Mouse (Mus musculus) kidney, embryonic 14.5 days (tissue): ENCODE measurements at regions not wholly inside any gene's neighbourhood (a gene's known extent, or its start where the extent isn't known, plus 50 kb on each side); places are given as distances from the start of the nearest gene placed in this dataset.

Source experiments
- ATAC-seq: fragments of 200-750 bp; cut with Nextera tagmentation; 2 replicates; pipeline ENCODE4 v1.8.0; 2017; ENCODE audit warnings: moderate number of reproducible peaks, mild to moderate bottlenecking, moderate TSS enrichment, moderate library complexity; ENCODE audit not compliant: low FRiP score, low TSS enrichment
- H3K27ac ChIP-seq: fragments of 300-500 bp; sonication (generic); 2 replicates; pipeline ENCODE4 v1.5.1; 2014; ENCODE audit warnings: low read depth, mild to moderate bottlenecking, low read length, moderate library complexity, mixed read lengths
- H3K27me3 ChIP-seq: fragments of 300-500 bp; sonication (generic); 2 replicates; pipeline ENCODE4 v1.6.1; 2014; ENCODE audit warnings: mild to moderate bottlenecking, low read length; ENCODE audit not compliant: control insufficient read depth, insufficient read depth
- H3K36me3 ChIP-seq: fragments of 300-500 bp; sonication (generic); 2 replicates; pipeline ENCODE4 v1.6.1; 2014; ENCODE audit warnings: low read length, mixed read lengths; ENCODE audit not compliant: control insufficient read depth, insufficient read depth
- H3K4me1 ChIP-seq: fragments of 300-500 bp; sonication (generic); 2 replicates; pipeline ENCODE4 v1.6.1; 2014; ENCODE audit warnings: low read length, mixed read lengths; ENCODE audit not compliant: control insufficient read depth, insufficient read depth
- H3K4me2 ChIP-seq: fragments of 300-500 bp; sonication (generic); replicated peaks from 2 replicates; pipeline ENCODE4 v1.6.1; 2014; ENCODE audit warnings: low read depth, mild to moderate bottlenecking, low read length
- H3K4me3 ChIP-seq: fragments of 300-500 bp; sonication (generic); 2 replicates; pipeline ENCODE4 v1.5.1; 2014; ENCODE audit warnings: mild to moderate bottlenecking, low read length
- H3K9ac ChIP-seq: fragments of 300-500 bp; sonication (generic); 2 replicates; pipeline ENCODE4 v1.6.1; 2014; ENCODE audit warnings: low read depth, mild to moderate bottlenecking, low read length, moderate library complexity
- H3K9me3 ChIP-seq: fragments of 300-500 bp; sonication (generic); 2 replicates; pipeline ENCODE4 v1.6.1; 2016; ENCODE audit warnings: low read length; ENCODE audit not compliant: control insufficient read depth
- WGBS: fragments of 180-500 bp; shearing (Covaris S2); extraction: QIAGEN DNeasy Blood & Tissue Kit; methylation state at CpG from one replicate; pipeline ENCODE4 v1.1.7; 2014; 5-methylcytosine and 5-hydroxymethylcytosine counted together

DNA sequence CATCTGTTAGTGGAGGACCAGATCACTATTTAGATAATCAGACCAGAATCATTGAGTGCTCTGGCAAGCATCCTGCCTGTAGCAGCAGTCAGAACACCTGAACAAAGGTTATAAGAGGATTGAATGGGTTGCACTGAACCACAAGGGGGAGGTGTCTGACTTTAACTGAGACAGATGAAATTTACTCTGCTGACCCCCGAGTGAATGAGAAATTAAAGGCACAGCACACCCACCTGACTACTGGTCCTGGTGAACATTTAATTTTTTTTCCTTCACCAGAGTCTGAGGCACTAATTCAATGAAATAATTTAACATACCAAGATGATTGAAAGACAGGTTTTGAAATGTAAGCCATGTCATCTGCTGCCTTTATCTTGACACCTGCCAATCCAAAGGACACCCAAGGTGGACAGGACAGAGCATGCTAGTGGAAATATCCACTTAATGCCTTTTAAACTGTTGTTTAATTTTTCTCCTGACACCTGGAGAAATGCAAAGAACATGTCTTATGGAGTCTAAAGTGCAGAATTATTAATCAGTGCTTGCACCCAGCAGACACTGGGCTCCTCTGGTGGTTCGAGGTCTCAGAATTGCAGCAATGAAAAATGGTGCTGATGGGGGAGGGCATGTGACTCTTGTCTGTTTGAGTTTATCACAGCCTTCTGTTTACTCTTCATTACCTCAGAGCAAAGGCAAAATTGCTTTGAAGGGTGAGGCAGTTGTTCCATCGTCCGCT is 265.0 kb downstream of the Cmpk2 start:
- no peak overlapping the region for H3K4me3 ChIP-seq
- H3K4me1 ChIP-seq: peaks cover 15% of the 10 kb centered on the region; the same call in 1 of the 2 replicates
- no peaks in the 10 kb centered on the region for H3K36me3 ChIP-seq
- H3K27me3 ChIP-seq: no peaks in the 10 kb centered on the region
- H3K4me2 ChIP-seq: no peak overlapping the region
- no peak overlapping the region for H3K9ac ChIP-seq
- no peaks in the 10 kb centered on the region for H3K9me3 ChIP-seq
- peak; percentile 49; the same call in 1 of the 2 replicates for ATAC-seq
- no peak overlapping the region for H3K27ac ChIP-seq
- WGBS: 9% methylated on average over 4 of the region's 4 CpGs

DNA sequence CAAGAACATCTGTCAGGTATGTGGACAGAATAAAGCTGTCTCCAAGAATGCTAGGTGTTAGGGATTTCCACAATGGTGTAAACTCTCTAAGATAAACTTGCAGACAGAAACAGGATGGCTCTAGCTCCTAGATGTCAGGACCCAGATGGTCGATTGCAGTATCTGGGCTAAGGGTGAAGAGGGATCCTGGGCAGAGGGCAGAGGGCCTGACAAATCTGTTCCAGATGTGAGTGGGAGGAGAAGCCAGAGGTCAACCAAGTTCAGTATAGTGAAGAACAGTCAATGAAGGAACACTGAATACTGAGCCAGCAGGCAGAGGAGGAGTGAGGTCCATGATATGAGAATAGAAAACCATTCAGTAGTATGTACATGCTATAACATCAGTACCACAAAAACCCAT is 254.4 kb downstream of the Cmpk2 start:
- Histone ChIP-seq H3K27me3 (no peaks in the 10 kb centered on the region), H3K36me3 (no peaks in the 10 kb centered on the region), H3K27ac (no peak overlapping the region), H3K4me2 (no peak overlapping the region), H3K4me3 (no peak overlapping the region), H3K9ac (no peak overlapping the region), H3K4me1 (no peaks in the 10 kb centered on the region), H3K9me3 (no peaks in the 10 kb centered on the region)
- WGBS: 14% methylated on average over 1 of the region's 1 CpGs
- ATAC-seq: no peak

GRCm38 (mm10) chr12:26698838-26699237 is 229.8 kb downstream of the Cmpk2 start:
- H3K27me3 ChIP-seq: no peaks in the 10 kb centered on the region
- H3K4me2 ChIP-seq: no peak overlapping the region
- WGBS: 61% methylated on average over 1 of the region's 1 CpGs
- H3K4me1 ChIP-seq: 0 out of 2 replicates have a peak, but pooled peaks cover 3% of the 10 kb centered on the region
- no peak for ATAC-seq
- H3K27ac ChIP-seq: no peak overlapping the region
- H3K9me3 ChIP-seq: no peaks in the 10 kb centered on the region
- H3K9ac ChIP-seq: no peak overlapping the region
- H3K4me3 ChIP-seq: no peak overlapping the region
- H3K36me3 ChIP-seq: no peaks in the 10 kb centered on the region

- H3K4me2 ChIP-seq: no peak overlapping the region
- H3K27ac ChIP-seq: no peak overlapping the region
- ATAC-seq: no peak
- no peak overlapping the region for H3K9ac ChIP-seq
- no peaks in the 10 kb centered on the region for H3K36me3 ChIP-seq
- 76% methylated on average over 4 of the region's 4 CpGs for WGBS
- no peaks in the 10 kb centered on the region for H3K9me3 ChIP-seq
- H3K27me3 ChIP-seq: no peaks in the 10 kb centered on the region
- no peak overlapping the region for H3K4me3 ChIP-seq
- no peaks in the 10 kb centered on the region for H3K4me1 ChIP-seq
These were observed 219.0 kb downstream of the Cmpk2 start for GRCm38 (mm10) chr12:26688048-26688447.

- Histone ChIP-seq H3K4me3 (no peak overlapping the region), H3K9me3 (no peaks in the 10 kb centered on the region), H3K27ac (no peak overlapping the region), H3K4me1 (no peaks in the 10 kb centered on the region), H3K9ac (no peak overlapping the region), H3K4me2 (no peak overlapping the region), H3K36me3 (no peaks in the 10 kb centered on the region), H3K27me3 (no peaks in the 10 kb centered on the region)
- ATAC-seq: no peak
- 88% methylated on average over 3 of the region's 3 CpGs for WGBS
These were observed 211.6 kb downstream of the Cmpk2 start for GRCm38 (mm10) chr12:26680568-26680947.

DNA sequence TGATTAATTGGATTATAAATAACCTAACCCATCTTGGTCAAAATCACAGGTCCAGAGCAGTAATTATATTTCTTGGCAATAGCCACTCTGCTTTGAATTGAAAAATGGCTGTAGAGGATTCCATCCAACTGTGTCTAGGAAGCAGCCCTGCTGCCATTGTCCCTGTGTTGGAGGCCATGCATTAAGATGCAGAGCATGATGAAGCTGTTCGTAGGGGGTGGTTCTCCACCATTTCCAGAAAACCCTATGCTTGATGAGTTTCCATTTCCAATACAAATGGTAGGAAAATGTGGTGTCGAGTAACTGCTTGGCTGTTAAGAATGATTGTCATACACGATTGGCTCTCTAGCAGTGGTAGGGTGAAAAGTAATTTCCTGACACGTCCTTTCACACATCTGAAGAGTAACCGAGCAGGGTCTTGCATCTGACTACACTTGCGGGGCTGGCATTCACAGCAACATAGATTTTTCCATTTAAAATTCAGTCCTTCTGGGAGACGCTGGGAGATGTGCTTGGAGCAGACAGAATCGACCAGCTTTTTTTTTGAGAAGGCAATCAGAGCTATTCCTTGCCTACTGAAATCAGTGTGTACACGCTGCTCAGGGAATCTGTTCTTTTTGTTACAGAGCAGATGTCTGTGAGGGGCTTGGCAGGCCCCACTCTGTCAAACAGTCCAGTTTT is 211.0 kb downstream of the Cmpk2 start:
- Histone ChIP-seq H3K9me3 (no peaks in the 10 kb centered on the region), H3K4me1 (no peaks in the 10 kb centered on the region), H3K27ac (no peak overlapping the region), H3K36me3 (no peaks in the 10 kb centered on the region), H3K4me2 (no peak overlapping the region), H3K4me3 (no peak overlapping the region), H3K27me3 (no peaks in the 10 kb centered on the region), H3K9ac (no peak overlapping the region)
- WGBS: 66% methylated on average over 9 of the region's 9 CpGs
- ATAC-seq: no peak

- no peaks in the 10 kb centered on the region for H3K36me3 ChIP-seq
- no peak for ATAC-seq
- no peaks in the 10 kb centered on the region for H3K27me3 ChIP-seq
- H3K9me3 ChIP-seq: no peaks in the 10 kb centered on the region
- H3K9ac ChIP-seq: no peak overlapping the region
- no peak overlapping the region for H3K4me3 ChIP-seq
- no peak overlapping the region for H3K4me2 ChIP-seq
- WGBS: 77% methylated on average over 4 of the region's 4 CpGs
- H3K27ac ChIP-seq: no peak overlapping the region
- H3K4me1 ChIP-seq: no peaks in the 10 kb centered on the region
These were observed 196.5 kb downstream of the Cmpk2 start for GRCm38 (mm10) chr12:26665466-26665865.

DNA sequence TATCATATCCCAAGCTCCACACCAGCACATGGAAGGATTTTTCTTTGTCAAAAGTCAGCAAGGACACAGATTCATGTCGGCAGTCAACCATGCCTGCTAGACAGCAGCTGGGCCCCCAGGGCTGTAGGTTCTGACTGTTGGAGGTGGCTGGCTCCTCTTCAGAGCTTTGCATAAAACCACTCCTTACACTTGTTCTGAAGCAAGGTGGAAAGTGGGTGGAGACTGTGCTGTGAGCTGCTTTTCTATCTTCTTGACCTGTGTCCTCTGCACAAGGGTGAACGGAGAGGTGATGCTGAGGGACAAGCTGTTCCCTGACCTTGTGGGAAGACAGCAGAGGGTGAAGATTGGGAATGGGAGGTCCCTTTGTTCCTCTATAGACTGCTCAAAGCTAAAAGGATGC is 185.2 kb downstream of the Cmpk2 start:
- ATAC-seq: no peak
- no peaks in the 10 kb centered on the region for H3K9me3 ChIP-seq
- H3K4me3 ChIP-seq: no peak overlapping the region
- no peak overlapping the region for H3K4me2 ChIP-seq
- no peak overlapping the region for H3K9ac ChIP-seq
- H3K27me3 ChIP-seq: no peaks in the 10 kb centered on the region
- WGBS: 78% methylated on average over 2 of the region's 2 CpGs
- H3K4me1 ChIP-seq: no peaks in the 10 kb centered on the region
- no peaks in the 10 kb centered on the region for H3K36me3 ChIP-seq
- no peak overlapping the region for H3K27ac ChIP-seq

DNA sequence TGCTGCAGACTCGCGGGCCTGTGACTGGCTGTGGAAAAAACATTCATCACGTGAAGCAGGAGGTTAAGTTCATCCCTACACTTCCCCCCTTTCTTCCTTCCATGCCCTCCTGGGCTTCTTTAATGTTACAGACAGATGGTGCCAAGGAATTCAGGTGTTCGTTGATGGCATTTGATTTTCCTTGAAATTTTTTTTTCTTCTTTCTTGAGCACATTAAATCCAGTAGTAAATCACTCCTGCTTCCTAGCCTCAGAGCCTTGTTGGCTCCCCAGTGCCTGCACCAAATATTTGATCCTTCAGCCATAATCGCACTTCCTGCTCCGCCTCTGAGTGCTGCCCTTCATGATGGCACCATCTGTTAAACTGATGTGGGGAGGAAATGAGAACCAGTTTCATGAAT is 184.8 kb downstream of the Cmpk2 start:
- H3K36me3 ChIP-seq: no peaks in the 10 kb centered on the region
- no peaks in the 10 kb centered on the region for H3K27me3 ChIP-seq
- H3K9ac ChIP-seq: no peak overlapping the region
- no peak overlapping the region for H3K27ac ChIP-seq
- no peak overlapping the region for H3K4me3 ChIP-seq
- H3K4me2 ChIP-seq: no peak overlapping the region
- 39% methylated on average over 6 of the region's 6 CpGs for WGBS
- ATAC-seq: no peak
- no peaks in the 10 kb centered on the region for H3K4me1 ChIP-seq
- H3K9me3 ChIP-seq: no peaks in the 10 kb centered on the region
